Mouse (Mus musculus) brain, embryonic 14.5 days (tissue): Measurements from ENCODE around the gene Esrp2.

ENCODE experiments used
- CTCF ChIP-seq: fragments of 200-500 bp; IDR thresholded peaks from 2 replicates; pipeline ENCODE4 v1.5.1; 2012; ENCODE audit warnings: inconsistent platforms, mild to moderate bottlenecking, moderate library complexity, borderline replicate concordance; ENCODE audit not compliant: insufficient read depth, insufficient read length; ENCODE audit errors: extremely low read depth
- POLR2A ChIP-seq: fragments of 200-500 bp; IDR thresholded peaks from 2 replicates; pipeline ENCODE4 v1.6.1; 2012; ENCODE audit warnings: mild to moderate bottlenecking, inconsistent platforms, borderline replicate concordance; ENCODE audit not compliant: poor library complexity, insufficient read depth, insufficient read length, severe bottlenecking; ENCODE audit errors: extremely low read depth

- TF ChIP-seq CTCF, result no peak
- TF ChIP-seq POLR2A, result no peak
Observed at GRCm38 (mm10) chr8:106129997-106130396, 6.8 kb downstream of the Esrp2 start.
